Mouse (Mus musculus) heart, adult 10 weeks (tissue): ENCODE measurements around the gene Cphx1. TPM values are rescaled to one million over a fixed set of nuclear protein-coding genes. Genes with fewer than 3 reads are reported as not detected.

Experiments used
- polyA plus RNA-seq: library from polyadenylated mRNA; stranded (reverse); fragments of 350-450 nt; fragmentation: Illumina TruSeq; extraction: RNeasy Lipid Tissue Mini Kit (QIAGEN cat#74804); gene quantifications from one replicate; pipeline ENCODE4 v1.2.3, GENCODE M21; 2014; ENCODE audit warnings: low read depth, low replicate concordance

Cphx1 gene
- not detected for polyA plus RNA-seq

DNA sequence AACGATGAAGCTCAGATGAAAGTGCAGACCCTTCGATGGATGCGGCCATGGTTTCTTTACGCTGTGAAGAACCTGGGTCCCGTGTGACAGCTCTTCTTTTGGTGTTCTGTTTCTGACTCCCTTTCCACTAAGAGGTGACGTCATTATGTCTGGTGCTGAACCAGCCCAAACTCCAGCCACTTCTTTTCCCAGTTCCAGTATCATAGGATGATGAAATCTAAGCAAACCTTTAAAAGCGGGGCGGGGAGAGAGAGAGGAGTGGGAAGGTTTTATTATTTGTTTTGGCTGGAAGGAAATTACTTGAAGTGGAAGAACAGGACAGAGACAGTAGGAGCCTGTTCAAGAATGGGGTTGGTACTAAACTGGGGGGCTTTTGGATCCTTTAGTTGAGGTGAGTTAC is at the start of gene Cphx1:
TSS of gene Cphx1 (plus strand) at position 301 of the 400 bp plus-strand sequence.

DNA sequence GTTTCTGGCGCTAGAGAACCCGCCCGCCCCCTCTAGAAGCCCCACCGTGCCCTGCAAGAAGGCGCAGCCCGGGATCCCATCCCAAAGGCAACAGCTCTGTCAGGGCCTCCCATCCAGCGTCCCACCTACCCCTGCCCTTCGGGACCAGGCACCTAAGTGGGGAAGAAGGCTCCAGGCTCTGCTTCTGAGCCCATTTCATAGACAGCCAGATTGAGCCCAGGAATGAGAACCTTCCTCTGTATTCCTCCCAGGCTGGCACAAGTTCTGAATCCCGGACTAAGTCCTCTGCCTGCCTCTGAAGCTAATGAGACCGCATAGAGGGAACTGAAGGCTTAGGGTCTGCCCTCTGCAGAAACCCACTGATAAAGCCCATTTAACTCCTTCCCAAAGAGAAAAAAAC is 35.1 kb upstream of the Cphx1 start, which contains the start of gene Plac9a:
TSS of gene Plac9a (minus strand) at position 101 of the 400 bp plus-strand sequence.

DNA sequence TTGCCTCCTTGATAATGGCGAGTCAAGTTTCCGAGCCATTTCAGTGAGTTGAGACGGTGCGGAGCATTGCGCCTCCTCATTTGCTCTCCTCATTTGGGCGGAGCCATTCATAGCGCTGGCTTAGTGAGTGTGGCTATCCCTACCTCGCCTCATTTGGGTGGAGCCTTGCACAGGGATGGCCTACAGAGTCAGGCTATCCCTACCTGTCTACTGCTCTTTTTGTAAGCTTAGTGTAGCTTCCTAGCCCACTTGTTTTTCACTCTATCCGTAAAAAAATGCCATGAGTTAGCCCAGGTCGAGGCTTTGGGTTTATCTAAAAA is 10.6 kb upstream of the Cphx1 start, which contains the start of gene Tmem254a:
TSS of gene Tmem254a (minus strand) at position 111 of the 320 bp plus-strand sequence.

DNA sequence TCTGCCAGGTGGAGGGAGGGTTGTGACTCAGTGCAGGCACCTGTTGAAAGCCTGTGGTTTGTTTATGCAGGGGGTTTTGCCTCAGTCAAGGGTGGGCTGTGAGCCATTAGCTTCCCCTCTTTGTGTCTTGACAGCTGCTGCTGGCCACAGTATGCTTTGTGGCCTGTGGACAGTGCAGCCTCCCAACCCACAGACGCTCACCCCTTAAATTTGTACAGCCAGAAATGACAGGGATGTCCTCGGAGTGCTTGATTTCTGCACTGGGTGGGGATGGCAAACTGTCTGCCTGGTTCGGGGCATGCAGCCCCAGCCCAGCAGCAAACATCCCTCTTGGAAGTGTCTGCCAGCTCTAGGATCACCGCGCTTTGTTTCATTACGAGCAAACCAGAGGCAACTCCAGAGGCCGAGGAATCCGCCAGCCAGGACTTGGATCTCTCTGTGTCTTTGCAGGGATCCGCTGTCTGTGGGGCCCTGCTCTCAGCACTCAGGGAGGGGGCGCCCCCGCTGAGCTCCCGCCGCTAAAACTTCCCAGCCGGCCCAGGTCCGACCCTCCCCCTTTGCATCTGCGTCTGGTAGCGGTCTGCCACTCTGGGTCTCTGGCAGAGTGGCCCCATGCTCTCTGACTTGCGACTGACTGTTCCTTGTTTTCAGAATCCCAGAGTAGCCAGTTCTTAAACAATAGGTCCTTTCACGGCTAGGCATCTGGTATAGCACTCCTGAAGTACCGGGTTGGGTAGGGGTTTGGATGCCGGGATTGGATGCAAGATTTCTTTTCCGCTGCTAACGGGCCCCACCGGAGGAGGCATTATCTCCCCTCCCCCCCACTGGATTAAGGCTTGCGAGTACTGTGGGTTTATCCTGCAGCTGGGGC is 40.5 kb downstream of the Cphx1 start, which contains the start of gene Duxbl1:
TSS of gene Duxbl1 (plus strand) at position 207 of the 871 bp plus-strand sequence.

Other genes with a start within 250 kb of the Cphx1 start
- 286 TPM for gene Ppif, start 244.2 kb upstream of the Cphx1 start, polyA plus RNA-seq
- gene Zcchc24, start 169.3 kb upstream of the Cphx1 start, polyA plus RNA-seq = 25.3 TPM
- 76.7 TPM for gene Anxa11, start 96.1 kb upstream of the Cphx1 start, polyA plus RNA-seq
- gene Plac9a, start 35.2 kb upstream of the Cphx1 start, polyA plus RNA-seq = 9.4 TPM
- 2.3 TPM for gene Tmem254a, start 10.6 kb upstream of the Cphx1 start, polyA plus RNA-seq
- gene Duxbl1, start 40.3 kb downstream of the Cphx1 start, polyA plus RNA-seq = 0.39 TPM
- 63.0 TPM for gene Gm9780, start 104.4 kb downstream of the Cphx1 start, polyA plus RNA-seq
- 7.0 TPM for gene Tmem254c, start 129.1 kb downstream of the Cphx1 start, polyA plus RNA-seq
- gene Cphx2, start 143.2 kb downstream of the Cphx1 start, polyA plus RNA-seq = not detected
- gene Cphx3, start 144.0 kb downstream of the Cphx1 start, polyA plus RNA-seq = not detected
- not detected for gene Duxbl2, start 180.0 kb downstream of the Cphx1 start, polyA plus RNA-seq
- gene Plac9b, start 244.2 kb downstream of the Cphx1 start, polyA plus RNA-seq = 37.0 TPM